Mouse (Mus musculus): ENCODE measurements at regions not wholly inside any gene's neighbourhood (a gene's known extent, or its start where the extent isn't known, plus 50 kb on each side); places are given as distances from the start of the nearest gene placed in this dataset.

GRCm38 (mm10) chr14:28801681-28802080 is 216.3 kb upstream of the Lrtm1 start:
- Histone ChIP-seq H3K27ac (ENCODE audit: low read length) (no peak overlapping the region), H3K4me3 (replicated peaks; ENCODE audit: low read length) (no peak overlapping the region), H3K4me1 (replicated peaks; ENCODE audit: control insufficient read depth, insufficient read depth, low read length) (peaks cover 6% of the 10 kb centered on the region), H3K36me3 (ENCODE audit: control insufficient read depth, insufficient read depth) (no peaks in the 10 kb centered on the region), H3K9ac (replicated peaks; ENCODE audit: low read depth, low read length) (no peak overlapping the region), H3K9me3 (ENCODE audit: control insufficient read depth, low read length) (no peaks in the 10 kb centered on the region), H3K27me3 (replicated peaks; ENCODE audit: control insufficient read depth, insufficient read depth, low read length) (no peaks in the 10 kb centered on the region; the same call in 1 of the 2 replicates), H3K4me2 (ENCODE audit: low read length) (no peak overlapping the region)
- WGBS: 61% methylated on average over 4 of the region's 4 CpGs
- ATAC-seq: no peak

GRCm38 (mm10) chr14:28802126-28802525 is 215.9 kb upstream of the Lrtm1 start:
- Histone ChIP-seq H3K4me3 (replicated peaks; ENCODE audit: low read length) (no peak overlapping the region), H3K4me1 (replicated peaks; ENCODE audit: control insufficient read depth, insufficient read depth, low read length) (peaks cover 6% of the 10 kb centered on the region), H3K27ac (ENCODE audit: low read length) (no peak overlapping the region), H3K9me3 (ENCODE audit: control insufficient read depth, low read length) (no peaks in the 10 kb centered on the region), H3K27me3 (replicated peaks; ENCODE audit: control insufficient read depth, insufficient read depth, low read length) (no peaks in the 10 kb centered on the region; the same call in 1 of the 2 replicates), H3K9ac (replicated peaks; ENCODE audit: low read depth, low read length) (no peak overlapping the region), H3K36me3 (ENCODE audit: control insufficient read depth, insufficient read depth) (no peaks in the 10 kb centered on the region), H3K4me2 (ENCODE audit: low read length) (no peak overlapping the region)
- 85% methylated on average over 5 of the region's 5 CpGs for WGBS
- no peak for ATAC-seq

GRCm38 (mm10) chr14:28808094-28808493 is 209.9 kb upstream of the Lrtm1 start:
- no peak overlapping the region for H3K9ac ChIP-seq (replicated peaks; ENCODE audit: low read depth, low read length)
- H3K27ac ChIP-seq (ENCODE audit: low read length): no peak overlapping the region
- no peaks in the 10 kb centered on the region for H3K9me3 ChIP-seq (ENCODE audit: control insufficient read depth, low read length)
- H3K4me1 ChIP-seq (replicated peaks; ENCODE audit: control insufficient read depth, insufficient read depth, low read length): no peaks in the 10 kb centered on the region
- no peaks in the 10 kb centered on the region for H3K27me3 ChIP-seq (replicated peaks; ENCODE audit: control insufficient read depth, insufficient read depth, low read length)
- no peak for ATAC-seq
- 88% methylated on average over 4 of the region's 4 CpGs for WGBS
- no peaks in the 10 kb centered on the region for H3K36me3 ChIP-seq (ENCODE audit: control insufficient read depth, insufficient read depth)
- H3K4me3 ChIP-seq (replicated peaks; ENCODE audit: low read length): no peak overlapping the region
- H3K4me2 ChIP-seq (ENCODE audit: low read length): no peak overlapping the region

- H3K27me3 ChIP-seq (replicated peaks; ENCODE audit: control insufficient read depth, insufficient read depth, low read length): no peaks in the 10 kb centered on the region
- H3K4me1 ChIP-seq (replicated peaks; ENCODE audit: control insufficient read depth, insufficient read depth, low read length): no peaks in the 10 kb centered on the region
- H3K4me2 ChIP-seq (ENCODE audit: low read length): no peak overlapping the region
- no peak for ATAC-seq
- H3K4me3 ChIP-seq (replicated peaks; ENCODE audit: low read length): no peak overlapping the region
- no peaks in the 10 kb centered on the region for H3K9me3 ChIP-seq (ENCODE audit: control insufficient read depth, low read length)
- H3K27ac ChIP-seq (ENCODE audit: low read length): no peak overlapping the region
- H3K9ac ChIP-seq (replicated peaks; ENCODE audit: low read depth, low read length): no peak overlapping the region
- no peaks in the 10 kb centered on the region for H3K36me3 ChIP-seq (ENCODE audit: control insufficient read depth, insufficient read depth)
- 55% methylated on average over 5 of the region's 5 CpGs for WGBS
Measured at GRCm38 (mm10) chr14:28809355-28809754, 208.7 kb upstream of the Lrtm1 start.

- no peaks in the 10 kb centered on the region for H3K9me3 ChIP-seq (ENCODE audit: control insufficient read depth, low read length)
- no peaks in the 10 kb centered on the region for H3K36me3 ChIP-seq (ENCODE audit: control insufficient read depth, insufficient read depth)
- no peak for ATAC-seq
- H3K4me1 ChIP-seq (replicated peaks; ENCODE audit: control insufficient read depth, insufficient read depth, low read length): no peaks in the 10 kb centered on the region; the same call in 1 of the 2 replicates
- WGBS: 53% methylated on average over 5 of the region's 5 CpGs
- no peak overlapping the region for H3K4me2 ChIP-seq (ENCODE audit: low read length)
- H3K27ac ChIP-seq (ENCODE audit: low read length): no peak overlapping the region
- no peaks in the 10 kb centered on the region for H3K27me3 ChIP-seq (replicated peaks; ENCODE audit: control insufficient read depth, insufficient read depth, low read length)
- no peak overlapping the region for H3K9ac ChIP-seq (replicated peaks; ENCODE audit: low read depth, low read length)
- H3K4me3 ChIP-seq (replicated peaks; ENCODE audit: low read length): no peak overlapping the region
Measured at GRCm38 (mm10) chr14:28820970-28821369, 197.0 kb upstream of the Lrtm1 start.

- H3K4me2 ChIP-seq (ENCODE audit: low read length): no peak overlapping the region
- H3K4me1 ChIP-seq (replicated peaks; ENCODE audit: control insufficient read depth, insufficient read depth, low read length): no peaks in the 10 kb centered on the region
- no peak overlapping the region for H3K4me3 ChIP-seq (replicated peaks; ENCODE audit: low read length)
- no peaks in the 10 kb centered on the region for H3K9me3 ChIP-seq (ENCODE audit: control insufficient read depth, low read length)
- 87% methylated on average over 6 of the region's 6 CpGs for WGBS
- H3K9ac ChIP-seq (replicated peaks; ENCODE audit: low read depth, low read length): no peak overlapping the region
- ATAC-seq: no peak
- H3K36me3 ChIP-seq (ENCODE audit: control insufficient read depth, insufficient read depth): no peaks in the 10 kb centered on the region
- H3K27me3 ChIP-seq (replicated peaks; ENCODE audit: control insufficient read depth, insufficient read depth, low read length): no peaks in the 10 kb centered on the region
- H3K27ac ChIP-seq (ENCODE audit: low read length): no peak overlapping the region
Measured at GRCm38 (mm10) chr14:28827186-28827585, 190.8 kb upstream of the Lrtm1 start.

GRCm38 (mm10) chr14:28837117-28837516 is 180.9 kb upstream of the Lrtm1 start:
- Histone ChIP-seq H3K36me3 (ENCODE audit: control insufficient read depth, insufficient read depth) (no peaks in the 10 kb centered on the region), H3K9me3 (ENCODE audit: control insufficient read depth, low read length) (no peaks in the 10 kb centered on the region), H3K27me3 (replicated peaks; ENCODE audit: control insufficient read depth, insufficient read depth, low read length) (no peaks in the 10 kb centered on the region; the same call in 1 of the 2 replicates), H3K4me3 (replicated peaks; ENCODE audit: low read length) (no peak overlapping the region), H3K27ac (ENCODE audit: low read length) (no peak overlapping the region), H3K9ac (replicated peaks; ENCODE audit: low read depth, low read length) (no peak overlapping the region), H3K4me2 (ENCODE audit: low read length) (no peak overlapping the region), H3K4me1 (replicated peaks; ENCODE audit: control insufficient read depth, insufficient read depth, low read length) (no peaks in the 10 kb centered on the region)
- ATAC-seq: no peak

GRCm38 (mm10) chr14:28848831-28849590 is 169.0 kb upstream of the Lrtm1 start:
- Histone ChIP-seq H3K4me2 (ENCODE audit: low read length) (no peak overlapping the region), H3K36me3 (ENCODE audit: control insufficient read depth, insufficient read depth) (no peaks in the 10 kb centered on the region), H3K27me3 (replicated peaks; ENCODE audit: control insufficient read depth, insufficient read depth, low read length) (no peaks in the 10 kb centered on the region), H3K4me1 (replicated peaks; ENCODE audit: control insufficient read depth, insufficient read depth, low read length) (no peaks in the 10 kb centered on the region), H3K4me3 (replicated peaks; ENCODE audit: low read length) (no peak overlapping the region), H3K27ac (ENCODE audit: low read length) (no peak overlapping the region), H3K9me3 (ENCODE audit: control insufficient read depth, low read length) (no peaks in the 10 kb centered on the region), H3K9ac (replicated peaks; ENCODE audit: low read depth, low read length) (no peak overlapping the region)
- no peak for ATAC-seq
- WGBS: 16% methylated on average over 2 of the region's 2 CpGs
